Mouse (Mus musculus) forebrain, postnatal 0 days (tissue): ENCODE results near the gene Atxn7l1. TPM values are rescaled to one million over a fixed set of nuclear protein-coding genes. Genes with fewer than 3 reads are reported as not detected.

Experiments
- ATAC-seq: fragments of 200-750 bp; cut with Nextera tagmentation; 2 replicates; pipeline ENCODE4 v1.8.0; 2017; ENCODE audit warnings: mild to moderate bottlenecking, moderate library complexity
- DNase-seq: peaks from one replicate; pipeline ENCODE4 v3.0.0-alpha.2; 2015
- H3K27ac ChIP-seq: fragments of 300-500 bp; sonication (generic); 2 replicates; pipeline ENCODE4 v1.5.1; 2014; ENCODE audit warnings: low read depth, mild to moderate bottlenecking, antibody characterized with exemption, low read length, moderate library complexity, mixed read lengths
- H3K27me3 ChIP-seq: fragments of 300-500 bp; sonication (generic); 2 replicates; pipeline ENCODE4 v1.6.1; 2014; ENCODE audit warnings: mild to moderate bottlenecking, low read length, mixed read lengths; ENCODE audit not compliant: insufficient read depth
- H3K36me3 ChIP-seq: fragments of 300-500 bp; sonication (generic); 2 replicates; pipeline ENCODE4 v1.6.1; 2014; ENCODE audit warnings: mild to moderate bottlenecking, moderate library complexity; ENCODE audit not compliant: insufficient read depth
- H3K4me1 ChIP-seq: fragments of 300-500 bp; sonication (generic); 2 replicates; pipeline ENCODE4 v1.6.1; 2014; ENCODE audit warnings: antibody characterized with exemption; ENCODE audit not compliant: insufficient read depth
- H3K4me2 ChIP-seq: fragments of 300-500 bp; sonication (generic); 2 replicates; pipeline ENCODE4 v1.6.1; 2014; ENCODE audit warnings: low read depth, mild to moderate bottlenecking, moderate library complexity
- H3K4me3 ChIP-seq: fragments of 300-500 bp; sonication (generic); 2 replicates; pipeline ENCODE4 v1.5.1; 2014; ENCODE audit warnings: low read depth, low read length, mixed read lengths
- H3K9ac ChIP-seq: fragments of 300-500 bp; sonication (generic); 2 replicates; pipeline ENCODE4 v1.6.1; 2014; ENCODE audit warnings: mild to moderate bottlenecking
- H3K9me3 ChIP-seq: fragments of 300-500 bp; sonication (generic); 2 replicates; pipeline ENCODE4 v1.6.1; 2016; ENCODE audit warnings: low read length
- CTCF ChIP-seq: sonication (generic); IDR thresholded peaks from 2 replicates; pipeline ENCODE4 v1.5.1; 2016; ENCODE audit warnings: antibody characterized with exemption, control low read depth, low read depth
- WGBS: fragments of 180-500 bp; shearing (Covaris S2); extraction: QIAGEN DNeasy Blood & Tissue Kit; methylation state at CpG from one replicate; pipeline ENCODE4 v1.1.7; 2014; 5-methylcytosine and 5-hydroxymethylcytosine counted together
- polyA plus RNA-seq: library from polyadenylated mRNA; unstranded; fragments of >200 nt; fragmentation: Nextera tagmentation; extraction: Ambion mirVana; gene quantifications from 2 replicates; pipeline ENCODE4 v1.2.1, GENCODE M21; 2015
- total RNA-seq: library from RNA; depleted of rRNA; stranded (reverse); fragments of >200 nt; gene quantifications from 2 replicates; pipeline ENCODE4 v1.2.3, GENCODE M21; 2014

The Atxn7l1 gene
- total and polyA plus RNA-seq, 2 experiments from 2014 or later, result 18.2 to 23.0 TPM

DNA sequence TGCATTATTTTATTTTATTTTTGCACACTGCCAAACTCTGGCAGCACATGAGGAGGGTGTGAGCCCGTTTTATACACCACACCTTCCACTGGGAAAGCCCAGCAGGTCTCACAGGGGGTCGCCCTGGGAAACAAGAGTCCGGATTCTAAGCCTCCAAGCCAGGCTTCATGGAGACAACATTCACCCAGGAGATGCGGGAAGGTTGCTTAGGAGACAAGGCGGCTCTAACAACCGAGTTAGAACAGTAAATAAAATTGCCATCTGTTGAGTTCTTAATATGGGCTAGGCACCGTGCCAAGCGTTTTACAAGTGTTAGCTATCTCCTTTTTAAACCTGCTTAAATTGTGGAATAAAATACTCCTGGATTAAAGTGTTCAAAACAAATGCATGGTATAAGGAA lies 17.1 kb upstream of the Atxn7l1 start:
- ATAC-seq (peak; percentile 71), DNase-seq (peak; percentile 85)
- H3K27me3 ChIP-seq, result no peaks in the 10 kb centered on the region
- H3K4me1 ChIP-seq, result no peaks in the 10 kb centered on the region
- no peak for TF ChIP-seq CTCF
- 22% methylated on average over 8 of the region's 8 CpGs for WGBS
- H3K4me3 ChIP-seq, result no peak overlapping the region
- no peaks in the 10 kb centered on the region for H3K9me3 ChIP-seq
- no peak overlapping the region for H3K4me2 ChIP-seq
- H3K27ac ChIP-seq, result peak overlapping the region; percentile 78
- H3K9ac ChIP-seq, result no peak overlapping the region
- no peaks in the 10 kb centered on the region for H3K36me3 ChIP-seq

- H3K36me3 ChIP-seq, result no peaks in the 10 kb centered on the region
- H3K27me3 ChIP-seq, result no peaks in the 10 kb centered on the region
- no peak overlapping the region for H3K9ac ChIP-seq
- H3K27ac ChIP-seq, result no peak overlapping the region
- ATAC-seq (no peak), DNase-seq (no peak)
- no peak overlapping the region for H3K4me3 ChIP-seq
- no peaks in the 10 kb centered on the region for H3K4me1 ChIP-seq
- no peaks in the 10 kb centered on the region for H3K9me3 ChIP-seq
- TF ChIP-seq CTCF, result no peak
- WGBS, result 73% methylated on average over 7 of the region's 7 CpGs
- H3K4me2 ChIP-seq, result no peak overlapping the region
These were observed 15.7 kb upstream of the Atxn7l1 start for GRCm38 (mm10) chr12:33131796-33132195.

DNA sequence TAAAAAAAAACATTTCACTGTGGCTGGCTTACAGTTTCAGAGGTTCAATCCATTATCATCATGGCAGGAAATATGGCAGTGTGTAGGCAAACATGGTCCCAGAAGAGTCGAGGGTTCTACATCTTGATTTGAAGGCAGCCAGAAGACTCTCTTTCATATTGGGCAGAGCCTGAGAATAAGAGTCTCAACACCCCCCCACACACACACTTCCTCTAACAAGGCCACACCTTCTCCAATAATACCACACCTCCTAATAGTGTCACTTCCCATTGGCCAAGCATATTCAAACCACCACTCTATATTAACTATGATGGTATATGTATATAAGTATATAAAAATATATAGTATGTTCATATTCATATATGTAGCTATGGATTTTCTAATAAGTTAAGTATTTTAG lies 9.6 kb upstream of the Atxn7l1 start:
- DNase-seq (no peak), ATAC-seq (no peak)
- Histone ChIP-seq H3K9me3 (no peaks in the 10 kb centered on the region), H3K27ac (no peak overlapping the region), H3K4me3 (no peak overlapping the region), H3K27me3 (no peaks in the 10 kb centered on the region), H3K9ac (no peak overlapping the region), H3K36me3 (no peaks in the 10 kb centered on the region; the same call in 1 of the 2 replicates), H3K4me2 (no peak overlapping the region), H3K4me1 (no peaks in the 10 kb centered on the region)
- WGBS, result 95% methylated on average over 1 of the region's 1 CpGs
- no peak for TF ChIP-seq CTCF

GRCm38 (mm10) chr12:33139083-33139482 lies 8.4 kb upstream of the Atxn7l1 start:
- Histone ChIP-seq H3K27ac (no peak overlapping the region), H3K4me3 (no peak overlapping the region), H3K27me3 (no peaks in the 10 kb centered on the region)

DNA sequence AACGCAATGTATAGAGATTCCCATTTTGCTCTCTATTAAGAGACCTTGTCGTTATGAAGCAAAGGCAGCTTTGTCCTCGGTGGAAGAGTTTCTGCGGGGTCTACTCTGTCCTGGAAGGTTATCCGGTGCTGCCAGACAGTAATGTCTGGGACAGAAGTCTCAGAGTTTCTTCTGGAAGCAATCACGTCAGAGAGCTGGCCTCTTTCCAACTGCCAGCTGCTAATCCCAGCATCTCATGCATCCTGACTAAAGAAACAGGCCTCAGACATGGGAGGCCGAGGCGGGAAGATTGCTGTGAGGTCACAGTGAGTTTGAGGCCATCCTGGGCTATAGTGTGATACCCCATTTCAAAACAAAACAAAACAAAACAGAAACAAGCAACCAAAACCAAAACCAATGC lies 3.0 kb upstream of the Atxn7l1 start:
- TF ChIP-seq CTCF, result no peak
- Histone ChIP-seq H3K4me1 (peaks cover 21% of the 10 kb centered on the region), H3K36me3 (no peaks in the 10 kb centered on the region), H3K4me2 (no peak overlapping the region), H3K27ac (no peak overlapping the region), H3K9me3 (no peaks in the 10 kb centered on the region), H3K27me3 (no peaks in the 10 kb centered on the region; the same call in 1 of the 2 replicates), H3K4me3 (no peak overlapping the region), H3K9ac (no peak overlapping the region)
- WGBS, result 56% methylated on average over 8 of the region's 8 CpGs
- DNase-seq (no peak), ATAC-seq (no peak)

More at GRCm38 (mm10) chr12:33139083-33139482, 8.4 kb upstream of the Atxn7l1 start:
- Histone ChIP-seq H3K9me3 (no peaks in the 10 kb centered on the region), H3K4me1 (no peaks in the 10 kb centered on the region), H3K36me3 (no peaks in the 10 kb centered on the region; the same call in 1 of the 2 replicates), H3K4me2 (no peak overlapping the region), H3K9ac (no peak overlapping the region)
- DNase-seq (no peak), ATAC-seq (no peak)
- 92% methylated on average over 3 of the region's 3 CpGs for WGBS
- TF ChIP-seq CTCF, result no peak

GRCm38 (mm10) chr12:33146622-33147433 lies 665 bp upstream of the Atxn7l1 start:
- H3K4me2 ChIP-seq, result peak overlapping the region; percentile 92
- no peak for TF ChIP-seq CTCF
- no peaks in the 10 kb centered on the region; the same call in 1 of the 2 replicates for H3K27me3 ChIP-seq
- ATAC-seq (peak; percentile 67), DNase-seq (no peak)
- H3K9ac ChIP-seq, result peak overlapping the region; percentile 64
- H3K4me3 ChIP-seq, result peak overlapping the region; percentile 64
- H3K27ac ChIP-seq, result 0 out of 2 replicates have a peak overlapping the region, but pooled peaks have one; percentile 52
- H3K9me3 ChIP-seq, result no peaks in the 10 kb centered on the region
- H3K4me1 ChIP-seq, result peaks cover 21% of the 10 kb centered on the region
- WGBS, result 6% methylated on average over 29 of the region's 29 CpGs
- no peaks in the 10 kb centered on the region for H3K36me3 ChIP-seq

GRCm38 (mm10) chr12:33149544-33150190 lies 2.2 kb downstream of the Atxn7l1 start:
- 93% methylated on average over 16 of the region's 16 CpGs for WGBS
- H3K27ac ChIP-seq, result no peak overlapping the region
- H3K36me3 ChIP-seq, result no peaks in the 10 kb centered on the region
- H3K27me3 ChIP-seq, result no peaks in the 10 kb centered on the region; the same call in 1 of the 2 replicates
- no peaks in the 10 kb centered on the region for H3K9me3 ChIP-seq
- ATAC-seq (no peak), DNase-seq (no peak)
- 0 out of 2 replicates have a peak overlapping the region, but pooled peaks have one; percentile 92 for H3K4me2 ChIP-seq
- no peak overlapping the region for H3K9ac ChIP-seq
- H3K4me3 ChIP-seq, result no peak overlapping the region
- peaks cover 21% of the 10 kb centered on the region for H3K4me1 ChIP-seq
- no peak for TF ChIP-seq CTCF
